Mouse (Mus musculus) erythroid progenitor cell, adult 5-6 weeks (primary cell): ENCODE measurements around the gene Tmem231. TPM values are rescaled to one million over a fixed set of nuclear protein-coding genes. Genes with fewer than 3 reads are reported as not detected.

Experiments used
- ATAC-seq: replicated peaks from 2 replicates; pipeline ENCODE4 v1.8.0; 2016; ENCODE audit warnings: moderate number of reproducible peaks, mild to moderate bottlenecking, moderate TSS enrichment, inconsistent platforms; ENCODE audit not compliant: poor library complexity, low FRiP score, severe bottlenecking
- total RNA-seq, 2 experiments: library from RNA; stranded (forward) in 1 of 2; stranded (reverse) in 1 of 2; fragments of 150-400 nt in 1 of 2; fragments of 186-747, 209-891 nt in 1 of 2; gene quantifications; 2 replicates each; pipeline versions ENCODE4 v1.2.3 to v1.2.4; 2015 to 2017; ENCODE audit warnings: low replicate concordance in 2 of 2

Gene Tmem231
- total RNA-seq, 2 experiments from 2014 or later = 8.0 to 19.3 TPM

- ATAC-seq = no peak
Measured at GRCm38 (mm10) chr8:111870379-111870778, 63.3 kb downstream of the Tmem231 start.

DNA sequence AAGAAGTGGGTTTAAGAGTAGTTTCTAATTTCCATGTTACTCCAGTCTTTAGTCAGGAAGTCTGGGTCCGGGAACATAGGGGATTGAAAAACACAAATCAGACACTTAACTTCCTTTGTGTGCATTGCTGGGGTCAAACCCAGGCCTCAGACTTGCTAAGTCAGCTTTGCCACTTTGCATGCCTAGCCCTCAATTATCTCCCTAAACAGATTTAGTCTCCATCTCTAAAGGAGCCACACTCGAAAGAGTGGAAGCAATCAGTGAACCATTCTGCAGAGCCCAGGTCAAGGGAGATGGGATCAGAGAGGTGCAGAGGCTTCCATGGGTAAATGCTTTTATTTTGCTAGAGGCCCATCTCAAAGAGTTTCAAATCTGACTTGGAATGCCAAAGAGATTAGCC is 65.0 kb downstream of the Tmem231 start:
- ATAC-seq = no peak

GRCm38 (mm10) chr8:111865857-111866256 is 67.8 kb downstream of the Tmem231 start:
- no peak for ATAC-seq

GRCm38 (mm10) chr8:111865130-111865852 is 68.4 kb downstream of the Tmem231 start:
- no peak for ATAC-seq

DNA sequence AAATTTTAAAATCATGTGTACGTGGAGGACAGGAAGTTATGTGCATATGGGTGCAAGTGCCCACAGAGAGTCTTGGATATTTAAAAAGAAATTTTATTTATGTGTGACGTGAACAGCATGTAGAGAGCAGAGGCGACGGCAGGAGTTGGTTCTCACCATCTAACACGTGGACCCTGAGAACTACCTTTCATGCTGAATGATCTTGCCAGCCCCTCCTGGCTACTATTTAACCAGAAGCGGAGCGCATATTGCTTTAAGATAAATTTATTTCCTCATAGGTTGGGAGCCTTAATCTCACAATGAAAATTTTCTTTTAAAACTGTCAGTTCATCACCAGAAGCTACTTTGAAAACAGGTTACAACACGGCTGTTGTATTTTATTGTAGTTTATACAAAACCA is 69.0 kb downstream of the Tmem231 start:
- no peak for ATAC-seq

- no peak for ATAC-seq
Measured at GRCm38 (mm10) chr8:111863280-111863679, 70.4 kb downstream of the Tmem231 start.

Other genes starting within 250 kb of the Tmem231 start
- gene Ctrb1, start 242.9 kb downstream of the Tmem231 start, total RNA-seq (2015; ENCODE audit: low replicate concordance) = not detected in 2 replicates
- not detected in 2 replicates for gene Ctrb1, start 242.9 kb downstream of the Tmem231 start, total RNA-seq (2017; ENCODE audit: low replicate concordance)
- not detected in 2 replicates for gene Bcar1, start 190.1 kb downstream of the Tmem231 start, total RNA-seq (2015; ENCODE audit: low replicate concordance)
- 0.64 TPM in 1 of 2 replicates, not detected in the other for gene Bcar1, start 190.1 kb downstream of the Tmem231 start, total RNA-seq (2017; ENCODE audit: low replicate concordance)
- 59.1 and 61.6 TPM in 2 replicates for gene Cfdp1, start 79.6 kb downstream of the Tmem231 start, total RNA-seq (2015; ENCODE audit: low replicate concordance)
- 38.0 and 46.9 TPM in 2 replicates for gene Cfdp1, start 79.6 kb downstream of the Tmem231 start, total RNA-seq (2017; ENCODE audit: low replicate concordance)
- 11.3 and 11.5 TPM in 2 replicates for gene Tmem170, start 57.1 kb downstream of the Tmem231 start, total RNA-seq (2015; ENCODE audit: low replicate concordance)
- 5.4 and 9.2 TPM in 2 replicates for gene Tmem170, start 57.1 kb downstream of the Tmem231 start, total RNA-seq (2017; ENCODE audit: low replicate concordance)
- not detected in 2 replicates for gene Chst5, start 23.4 kb downstream of the Tmem231 start, total RNA-seq (2015; ENCODE audit: low replicate concordance)
- gene Chst5, start 23.4 kb downstream of the Tmem231 start, total RNA-seq (2017; ENCODE audit: low replicate concordance) = not detected in 2 replicates
- gene Gabarapl2, start 6.8 kb upstream of the Tmem231 start, total RNA-seq (2015; ENCODE audit: low replicate concordance) = 108 and 118 TPM in 2 replicates
- 89.5 and 99.1 TPM in 2 replicates for gene Gabarapl2, start 6.8 kb upstream of the Tmem231 start, total RNA-seq (2017; ENCODE audit: low replicate concordance)
- gene Adat1, start 58.4 kb upstream of the Tmem231 start, total RNA-seq (2015; ENCODE audit: low replicate concordance) = 0.42 TPM in 1 of 2 replicates, not detected in the other
- 1.8 TPM in 1 of 2 replicates, not detected in the other for gene Adat1, start 58.4 kb upstream of the Tmem231 start, total RNA-seq (2017; ENCODE audit: low replicate concordance)
- gene Kars, start 77.4 kb upstream of the Tmem231 start, total RNA-seq (2015; ENCODE audit: low replicate concordance) = 37.5 and 40.7 TPM in 2 replicates
- gene Kars, start 77.4 kb upstream of the Tmem231 start, total RNA-seq (2017; ENCODE audit: low replicate concordance) = 38.2 and 45.5 TPM in 2 replicates
- gene Terf2ip, start 77.5 kb upstream of the Tmem231 start, total RNA-seq (2015; ENCODE audit: low replicate concordance) = 1.3 and 6.5 TPM in 2 replicates
- gene Terf2ip, start 77.5 kb upstream of the Tmem231 start, total RNA-seq (2017; ENCODE audit: low replicate concordance) = 6.2 and 11.2 TPM in 2 replicates
- gene Gm6793, start 81.2 kb upstream of the Tmem231 start, total RNA-seq (2015; ENCODE audit: low replicate concordance) = not detected in 2 replicates
- not detected in 2 replicates for gene Gm6793, start 81.2 kb upstream of the Tmem231 start, total RNA-seq (2017; ENCODE audit: low replicate concordance)